Mouse (Mus musculus) CH12.LX (cell line): Measurements from ENCODE around the gene P2ry12.

Source experiments
- BHLHE40 ChIP-seq: IDR thresholded peaks from 2 replicates; pipeline ENCODE4 v1.6.1; 2011; ENCODE audit warnings: mild to moderate bottlenecking, low read depth, low read length, improper control_type of control experiment
- E2F4 ChIP-seq: IDR thresholded peaks from 2 replicates; pipeline ENCODE4 v1.6.1; 2011; ENCODE audit warnings: low read depth, low read length, improper control_type of control experiment; ENCODE audit not compliant: insufficient replicate concordance
- EP300 ChIP-seq: IDR thresholded peaks from 2 replicates; pipeline ENCODE4 v1.6.1; 2011; ENCODE audit warnings: low read length, improper control_type of control experiment
- JUN ChIP-seq: IDR thresholded peaks from 2 replicates; pipeline ENCODE4 v1.6.1; 2011; ENCODE audit warnings: low read depth, mild to moderate bottlenecking, low read length, improper control_type of control experiment, moderate library complexity; ENCODE audit not compliant: insufficient read depth
- NRF1 ChIP-seq: IDR thresholded peaks from 2 replicates; pipeline ENCODE4 v1.6.1; 2014; ENCODE audit warnings: low read depth, mild to moderate bottlenecking, inconsistent platforms, low read length, improper control_type of control experiment, moderate library complexity
- POLR2A ChIP-seq: IDR thresholded peaks from 2 replicates; pipeline ENCODE4 v1.6.1; 2011; ENCODE audit warnings: low read depth, mild to moderate bottlenecking, improper control_type of control experiment, low read length
- RAD21 ChIP-seq: IDR thresholded peaks from 2 replicates; pipeline ENCODE4 v1.6.1; 2011; ENCODE audit warnings: low read depth, mild to moderate bottlenecking, low read length, improper control_type of control experiment, moderate library complexity
- USF1 ChIP-seq: IDR thresholded peaks from 2 replicates; pipeline ENCODE4 v1.6.1; 2014; ENCODE audit warnings: low read depth, mild to moderate bottlenecking, inconsistent platforms, low read length, improper control_type of control experiment
- ZKSCAN1 ChIP-seq: IDR thresholded peaks from 2 replicates; pipeline ENCODE4 v1.6.1; 2012; ENCODE audit warnings: low read depth, inconsistent platforms, low read length, improper control_type of control experiment, borderline replicate concordance

- TF ChIP-seq E2F4 (no peak), NRF1 (no peak), POLR2A (no peak), JUN (no peak), RAD21 (no peak), USF1 (no peak), BHLHE40 (no peak), ZKSCAN1 (no peak), EP300 (peak; percentile 90)
Measured at GRCm38 (mm10) chr3:59225411-59225810, 37.3 kb downstream of the P2ry12 start.
